Mouse (Mus musculus): ENCODE results near the gene Tbx15. TPM values are rescaled to one million over a fixed set of nuclear protein-coding genes. Genes with fewer than 3 reads are reported as not detected.

Gene Tbx15
- 0.24 and 0.59 TPM in 2 replicates for polyA plus RNA-seq (2014; fragmentation: Nextera tagmentation; extraction: Ambion mirVana)

DNA sequence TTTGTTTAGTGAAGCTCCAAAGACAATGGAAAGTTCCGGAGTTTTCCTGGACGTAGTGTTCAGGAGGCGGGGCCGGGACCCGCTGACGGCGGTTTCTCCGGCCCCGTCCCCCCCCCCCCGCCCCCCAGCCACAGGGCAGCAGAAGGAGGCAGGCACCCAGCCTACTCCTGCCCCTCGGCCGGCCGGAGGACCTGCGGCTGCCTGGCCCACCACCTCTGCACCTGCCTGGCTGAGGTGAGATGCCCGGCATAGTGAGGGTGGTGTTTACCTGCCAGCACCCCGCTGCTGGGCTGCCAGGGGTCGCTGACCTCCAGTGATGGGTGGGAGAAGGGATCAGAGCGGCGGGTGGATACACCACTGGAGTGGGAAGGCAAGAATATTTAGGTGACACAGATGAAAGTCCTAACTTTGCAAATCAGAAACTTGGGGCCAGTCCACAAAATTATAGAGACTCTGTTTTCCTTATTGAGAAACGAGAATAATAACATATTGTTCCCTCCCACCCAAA is at the start of gene Tbx15:
Tbx15 (plus strand) TSS at position 169 of the 508 bp plus-strand sequence.
- 0 out of 2 replicates have a peak within 1 kb of the TSS, but pooled peaks have one; percentile 12 for H3K4me2 ChIP-seq (ENCODE audit: low read length)
- no peaks in the 10 kb centered on the region for H3K4me1 ChIP-seq (ENCODE audit: control insufficient read depth, insufficient read depth, low read length)
- ATAC-seq, result no peak
- H3K9ac ChIP-seq (ENCODE audit: low read length), result no peak within 1 kb of the TSS
- H3K4me3 ChIP-seq (ENCODE audit: low read depth, low read length), result 0 out of 2 replicates have a peak within 1 kb of the TSS, but pooled peaks have one; percentile 6
- no peak within 1 kb of the TSS for H3K27ac ChIP-seq (ENCODE audit: low read depth, low read length)
- H3K27me3 ChIP-seq (replicated peaks; ENCODE audit: control insufficient read depth, insufficient read depth, low read length), result peaks cover 95% of the 10 kb centered on the region
- H3K36me3 ChIP-seq (ENCODE audit: control insufficient read depth, insufficient read depth, low read length), result no peaks in the 10 kb centered on the region
- 0% methylated on average over 20 of the region's 20 CpGs for WGBS
- no peak for DNase-seq (ENCODE audit: low spot score)
- H3K9me3 ChIP-seq (replicated peaks; ENCODE audit: control insufficient read depth, low read length), result no peaks in the 10 kb centered on the region

DNA sequence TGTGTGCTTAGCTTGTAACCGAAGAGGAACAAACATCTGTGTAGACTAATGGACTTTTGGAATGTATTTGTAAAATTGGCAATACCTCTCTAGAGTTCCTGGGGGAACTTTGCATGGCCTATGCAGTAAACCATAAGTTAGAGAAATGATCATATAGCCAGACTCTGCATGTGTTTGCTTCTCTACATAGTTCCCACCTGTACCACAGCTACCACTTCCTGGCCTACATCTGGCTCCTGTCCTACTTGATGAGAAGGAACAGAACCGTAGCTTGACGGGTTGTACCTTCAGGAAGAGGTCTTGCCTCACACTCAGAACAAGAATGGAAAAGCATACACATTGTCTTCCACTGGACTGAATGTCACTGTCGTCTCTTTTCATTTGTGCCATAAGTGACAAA is 46.6 kb upstream of the Tbx15 start:
- no peak overlapping the region for H3K4me3 ChIP-seq (ENCODE audit: low read depth, low read length)

DNA sequence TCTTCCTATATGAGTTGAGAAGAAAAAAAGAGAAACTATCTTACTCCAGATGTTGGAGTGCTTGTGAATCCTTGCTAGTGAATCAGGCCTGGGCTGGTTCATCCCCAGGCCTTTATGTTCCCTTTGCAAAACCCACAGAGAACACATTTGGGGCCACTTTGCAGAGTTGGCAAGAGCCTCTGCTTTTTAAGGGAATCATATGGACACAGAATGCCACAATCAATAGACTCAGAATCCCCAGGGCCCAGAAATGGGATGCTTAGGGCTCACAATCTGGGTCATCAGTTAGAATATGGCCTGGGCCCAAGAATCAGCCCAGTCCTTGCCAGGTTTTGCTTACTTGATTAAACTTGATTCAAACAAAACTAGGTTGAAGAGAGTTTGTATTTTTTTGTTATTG is 36.9 kb upstream of the Tbx15 start:
- H3K36me3 ChIP-seq (ENCODE audit: control insufficient read depth, insufficient read depth, low read length), result 0 out of 2 replicates have a peak, but pooled peaks cover 3% of the 10 kb centered on the region
- H3K4me2 ChIP-seq (ENCODE audit: low read length), result no peak overlapping the region
- no peak for DNase-seq (ENCODE audit: low spot score)
- H3K4me3 ChIP-seq (ENCODE audit: low read depth, low read length), result no peak overlapping the region
- ATAC-seq, result no peak
- H3K27me3 ChIP-seq (replicated peaks; ENCODE audit: control insufficient read depth, insufficient read depth, low read length), result no peaks in the 10 kb centered on the region
- H3K4me1 ChIP-seq (ENCODE audit: control insufficient read depth, insufficient read depth, low read length), result no peaks in the 10 kb centered on the region
- no peak overlapping the region for H3K9ac ChIP-seq (ENCODE audit: low read length)
- no peak overlapping the region for H3K27ac ChIP-seq (ENCODE audit: low read depth, low read length)
- H3K9me3 ChIP-seq (replicated peaks; ENCODE audit: control insufficient read depth, low read length), result no peaks in the 10 kb centered on the region

More for the DNA sequence above, 46.6 kb upstream of the Tbx15 start:
- no peaks in the 10 kb centered on the region for H3K9me3 ChIP-seq (replicated peaks; ENCODE audit: control insufficient read depth, low read length)
- H3K27me3 ChIP-seq (replicated peaks; ENCODE audit: control insufficient read depth, insufficient read depth, low read length), result no peaks in the 10 kb centered on the region
- no peaks in the 10 kb centered on the region for H3K36me3 ChIP-seq (ENCODE audit: control insufficient read depth, insufficient read depth, low read length)
- ATAC-seq (no peak), DNase-seq (ENCODE audit: low spot score) (no peak)
- no peak overlapping the region for H3K27ac ChIP-seq (ENCODE audit: low read depth, low read length)
- no peak overlapping the region for H3K9ac ChIP-seq (ENCODE audit: low read length)
- no peak overlapping the region for H3K4me2 ChIP-seq (ENCODE audit: low read length)
- 66% methylated on average over 4 of the region's 4 CpGs for WGBS
- no peaks in the 10 kb centered on the region for H3K4me1 ChIP-seq (ENCODE audit: control insufficient read depth, insufficient read depth, low read length)

DNA sequence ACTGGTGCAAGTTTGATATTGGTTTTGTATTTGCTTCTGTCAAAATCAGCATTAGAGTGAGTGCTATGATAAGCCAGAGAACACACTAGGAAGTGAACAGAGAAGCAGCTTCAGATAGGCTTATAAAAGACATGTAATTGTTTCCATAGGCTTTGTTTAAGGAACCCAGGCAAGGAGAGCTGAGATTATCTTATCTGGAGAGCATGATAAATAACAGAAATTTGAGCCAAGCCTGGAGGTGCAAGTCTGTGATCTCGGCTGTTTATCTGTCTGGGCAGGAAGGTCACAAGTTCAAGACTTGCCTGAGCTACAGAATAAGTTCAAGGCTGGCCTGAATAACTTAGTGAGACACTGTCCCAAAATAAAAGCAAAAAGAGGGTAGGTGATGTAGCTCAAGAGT is 31.8 kb upstream of the Tbx15 start:
- no peak for DNase-seq (ENCODE audit: low spot score)
- 85% methylated on average over 1 of the region's 1 CpGs for WGBS

DNA sequence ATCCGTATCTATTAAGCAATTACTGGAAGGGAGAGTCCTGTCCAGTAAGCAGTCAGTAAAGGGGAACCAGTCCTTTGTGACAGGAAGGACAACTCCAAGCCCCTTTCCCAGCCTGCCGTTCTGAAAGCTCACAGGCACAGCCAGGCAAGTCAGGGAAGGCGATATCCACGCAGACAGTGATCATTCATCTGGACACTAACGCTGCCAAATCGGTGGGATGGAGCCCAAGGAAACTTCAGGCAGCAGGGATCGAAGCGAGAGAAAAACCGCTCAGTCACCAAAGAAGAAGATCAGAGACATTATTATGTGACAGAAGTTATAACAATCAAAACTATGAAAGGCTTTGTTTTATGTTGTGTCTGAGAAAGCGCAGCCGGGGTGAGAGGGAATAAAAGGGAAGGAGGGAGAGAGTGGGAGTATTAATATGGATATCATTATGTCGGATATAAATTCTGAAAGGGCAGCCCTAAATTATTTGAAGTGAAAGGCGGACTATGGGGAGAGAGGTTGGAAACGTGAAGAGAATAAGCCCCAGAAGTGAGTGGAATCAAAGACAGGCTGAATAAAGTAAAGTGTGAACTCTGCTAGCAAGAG is 29.0 kb upstream of the Tbx15 start:
- WGBS, result 28% methylated on average over 14 of the region's 14 CpGs
- Histone ChIP-seq H3K9me3 (replicated peaks; ENCODE audit: control insufficient read depth, low read length) (no peaks in the 10 kb centered on the region), H3K36me3 (ENCODE audit: control insufficient read depth, insufficient read depth, low read length) (no peaks in the 10 kb centered on the region; the same call in 1 of the 2 replicates), H3K27me3 (replicated peaks; ENCODE audit: control insufficient read depth, insufficient read depth, low read length) (no peaks in the 10 kb centered on the region), H3K4me1 (ENCODE audit: control insufficient read depth, insufficient read depth, low read length) (0 out of 2 replicates have a peak, but pooled peaks cover 3% of the 10 kb centered on the region), H3K4me2 (ENCODE audit: low read length) (no peak overlapping the region), H3K9ac (ENCODE audit: low read length) (no peak overlapping the region), H3K27ac (ENCODE audit: low read depth, low read length) (no peak overlapping the region), H3K4me3 (ENCODE audit: low read depth, low read length) (no peak overlapping the region)
- peak; percentile 21 for DNase-seq (ENCODE audit: low spot score)
- no peak; the same call in 1 of the 2 replicates for ATAC-seq

More for the DNA sequence above, 31.8 kb upstream of the Tbx15 start:
- ATAC-seq, result no peak
- Histone ChIP-seq H3K9me3 (replicated peaks; ENCODE audit: control insufficient read depth, low read length) (no peaks in the 10 kb centered on the region), H3K9ac (ENCODE audit: low read length) (no peak overlapping the region), H3K27me3 (replicated peaks; ENCODE audit: control insufficient read depth, insufficient read depth, low read length) (no peaks in the 10 kb centered on the region), H3K4me3 (ENCODE audit: low read depth, low read length) (no peak overlapping the region), H3K27ac (ENCODE audit: low read depth, low read length) (no peak overlapping the region), H3K36me3 (ENCODE audit: control insufficient read depth, insufficient read depth, low read length) (no peaks in the 10 kb centered on the region), H3K4me2 (ENCODE audit: low read length) (no peak overlapping the region), H3K4me1 (ENCODE audit: control insufficient read depth, insufficient read depth, low read length) (0 out of 2 replicates have a peak, but pooled peaks cover 3% of the 10 kb centered on the region)

DNA sequence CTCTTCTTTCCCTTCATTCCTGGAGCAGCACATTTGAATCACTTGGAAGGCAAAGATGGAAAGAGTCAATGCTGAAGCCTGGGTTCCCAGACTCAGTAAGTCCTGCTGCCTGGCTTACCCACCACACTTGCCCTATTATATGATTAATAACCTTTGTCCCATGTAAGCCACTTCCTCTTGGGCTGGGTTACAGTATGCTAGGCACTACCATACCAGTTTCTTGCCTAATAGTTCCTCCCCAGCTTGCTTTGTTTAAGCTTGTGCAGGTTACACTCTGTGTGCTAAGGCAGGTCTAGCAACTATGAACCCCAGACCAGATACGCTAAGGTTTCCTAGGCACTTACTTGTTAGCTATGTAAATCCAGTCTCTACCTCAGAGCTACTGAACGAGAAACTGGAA is 12.4 kb upstream of the Tbx15 start:
- H3K4me1 ChIP-seq (ENCODE audit: control insufficient read depth, insufficient read depth, low read length), result no peaks in the 10 kb centered on the region
- H3K9ac ChIP-seq (ENCODE audit: low read length), result no peak overlapping the region
- WGBS, result 80% methylated on average over 2 of the region's 2 CpGs
- no peak for ATAC-seq
- DNase-seq (ENCODE audit: low spot score), result no peak
- H3K4me3 ChIP-seq (ENCODE audit: low read depth, low read length), result no peak overlapping the region
- no peaks in the 10 kb centered on the region for H3K9me3 ChIP-seq (replicated peaks; ENCODE audit: control insufficient read depth, low read length)
- peaks cover 7% of the 10 kb centered on the region; the same call in 1 of the 2 replicates for H3K27me3 ChIP-seq (replicated peaks; ENCODE audit: control insufficient read depth, insufficient read depth, low read length)
- H3K27ac ChIP-seq (ENCODE audit: low read depth, low read length), result no peak overlapping the region
- H3K36me3 ChIP-seq (ENCODE audit: control insufficient read depth, insufficient read depth, low read length), result no peaks in the 10 kb centered on the region
- no peak overlapping the region for H3K4me2 ChIP-seq (ENCODE audit: low read length)

DNA sequence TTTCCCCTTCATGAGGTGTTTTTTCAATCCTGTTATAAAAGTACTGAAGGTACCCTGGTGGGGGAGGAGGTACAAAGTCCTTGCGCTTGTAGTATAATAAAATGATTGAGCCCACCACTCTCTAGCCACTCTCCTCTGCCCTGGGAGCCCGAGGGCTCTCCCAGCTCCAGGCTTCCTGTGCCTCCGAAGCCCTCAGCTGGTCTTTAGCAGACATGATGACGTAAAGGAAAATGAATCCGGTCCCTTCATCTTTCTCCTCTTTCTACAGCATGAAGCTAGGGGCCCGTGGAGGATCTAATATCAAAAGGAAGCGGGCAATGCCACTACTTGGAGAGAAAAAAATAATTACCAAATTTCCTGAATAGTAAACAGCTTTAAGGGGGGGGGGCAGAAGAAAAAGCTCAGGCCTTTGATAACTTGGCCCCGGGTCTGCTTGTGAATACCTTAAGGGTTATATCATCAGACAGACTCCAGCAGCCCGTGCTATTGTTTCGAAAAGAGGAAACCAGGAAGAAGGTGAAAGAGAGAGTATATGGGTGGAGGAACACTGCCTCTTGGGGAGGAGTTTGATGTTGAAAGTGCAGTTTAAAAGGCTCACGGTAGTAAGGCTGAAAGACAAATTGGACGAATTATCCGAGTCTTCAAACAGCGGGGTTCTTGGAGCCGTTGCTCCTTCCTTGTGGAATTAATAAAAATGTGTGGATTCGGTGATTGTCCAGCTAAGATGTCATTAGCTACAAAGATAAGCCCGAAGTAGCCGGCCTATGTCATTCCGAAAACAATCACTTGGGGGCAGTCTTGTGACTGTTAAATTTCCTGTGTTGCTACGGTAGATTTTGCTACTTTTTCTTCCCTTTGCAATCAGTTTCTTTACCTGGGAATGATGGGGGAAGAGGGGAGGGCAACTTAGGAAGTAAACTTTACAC is 6.5 kb upstream of the Tbx15 start:
- no peaks in the 10 kb centered on the region for H3K9me3 ChIP-seq (replicated peaks; ENCODE audit: control insufficient read depth, low read length)
- H3K9ac ChIP-seq (ENCODE audit: low read length), result no peak overlapping the region
- H3K36me3 ChIP-seq (ENCODE audit: control insufficient read depth, insufficient read depth, low read length), result no peaks in the 10 kb centered on the region
- ATAC-seq, result peak; percentile 33; the same call in 1 of the 2 replicates
- H3K27ac ChIP-seq (ENCODE audit: low read depth, low read length), result no peak overlapping the region
- 9% methylated on average over 20 of the region's 20 CpGs for WGBS
- no peak overlapping the region for H3K4me3 ChIP-seq (ENCODE audit: low read depth, low read length)
- DNase-seq (ENCODE audit: low spot score), result peak; percentile 76
- H3K4me2 ChIP-seq (ENCODE audit: low read length), result peak overlapping the region; percentile 12; the same call in 1 of the 2 replicates
- no peaks in the 10 kb centered on the region for H3K4me1 ChIP-seq (ENCODE audit: control insufficient read depth, insufficient read depth, low read length)
- H3K27me3 ChIP-seq (replicated peaks; ENCODE audit: control insufficient read depth, insufficient read depth, low read length), result peaks cover 53% of the 10 kb centered on the region

DNA sequence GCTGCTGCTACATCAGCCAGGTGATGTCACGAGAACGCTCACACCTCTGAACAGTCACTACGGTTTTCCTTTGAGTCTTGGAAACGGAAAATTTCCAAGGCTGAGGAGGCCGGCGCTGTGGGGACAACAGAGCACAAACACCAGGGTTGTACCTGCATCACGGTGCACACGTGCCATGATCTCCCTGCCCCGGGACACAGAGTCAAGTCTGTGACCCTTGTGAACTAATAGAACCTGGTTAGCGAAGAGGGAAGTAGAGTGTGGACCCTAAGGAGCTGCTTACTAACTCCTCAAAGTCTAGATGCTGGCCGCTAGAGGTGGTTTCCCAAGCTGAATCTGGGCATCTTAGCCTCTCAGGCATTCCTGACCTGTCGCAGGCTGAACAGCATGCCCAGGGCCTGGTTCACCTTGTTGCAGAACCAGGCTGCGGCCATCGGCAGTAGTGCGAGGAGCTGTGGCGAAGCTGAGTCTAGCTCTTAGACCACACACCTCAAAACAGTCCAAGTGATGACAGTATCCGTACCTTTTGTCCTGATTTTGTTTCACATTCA is 5.8 kb upstream of the Tbx15 start:
- Histone ChIP-seq H3K4me1 (ENCODE audit: control insufficient read depth, insufficient read depth, low read length) (no peaks in the 10 kb centered on the region), H3K4me3 (ENCODE audit: low read depth, low read length) (no peak overlapping the region), H3K4me2 (ENCODE audit: low read length) (peak overlapping the region; percentile 12; the same call in 1 of the 2 replicates), H3K9ac (ENCODE audit: low read length) (no peak overlapping the region), H3K27ac (ENCODE audit: low read depth, low read length) (no peak overlapping the region), H3K36me3 (ENCODE audit: control insufficient read depth, insufficient read depth, low read length) (no peaks in the 10 kb centered on the region), H3K27me3 (replicated peaks; ENCODE audit: control insufficient read depth, insufficient read depth, low read length) (peaks cover 60% of the 10 kb centered on the region), H3K9me3 (replicated peaks; ENCODE audit: control insufficient read depth, low read length) (no peaks in the 10 kb centered on the region)
- DNase-seq (ENCODE audit: low spot score) (no peak), ATAC-seq (peak; percentile 35)
- WGBS, result 2% methylated on average over 17 of the region's 17 CpGs

Data from forebrain, embryonic 14.5 days (tissue).